Mouse (Mus musculus) liver, embryonic 14.5 days (tissue): ENCODE results near the gene Tmem258. TPM values are rescaled to one million over a fixed set of nuclear protein-coding genes. Genes with fewer than 3 reads are reported as not detected.

Source experiments
- ATAC-seq: fragments of 200-750 bp; cut with Nextera tagmentation; 2 replicates; pipeline ENCODE4 v1.8.0; 2017; ENCODE audit warnings: moderate number of reproducible peaks, mild to moderate bottlenecking, moderate library complexity; ENCODE audit not compliant: insufficient read depth
- DNase-seq, 3 experiments: peaks; one replicate each; pipeline ENCODE4 v3.0.0-alpha.2; 2012 to 2013; ENCODE audit warnings: low read depth in 3 of 3, low spot score in 3 of 3
- H3K27ac ChIP-seq: fragments of 300-500 bp; sonication (generic); 2 replicates; pipeline ENCODE4 v1.5.1; 2014; ENCODE audit warnings: moderate library complexity, mild to moderate bottlenecking, control low read depth, inconsistent platforms
- H3K27me3 ChIP-seq: fragments of 300-500 bp; sonication (generic); 2 replicates; pipeline ENCODE4 v1.6.1; 2014; ENCODE audit warnings: mild to moderate bottlenecking, low read length, moderate library complexity; ENCODE audit not compliant: control insufficient read depth, insufficient read depth
- H3K36me3 ChIP-seq: fragments of 300-500 bp; sonication (generic); replicated peaks from 2 replicates; pipeline ENCODE4 v1.6.1; 2014; ENCODE audit warnings: low read depth; ENCODE audit not compliant: control insufficient read depth, insufficient read depth
- H3K4me1 ChIP-seq, 2 experiments: fragments of 200-500 bp in 1 of 2; fragments of 300-500 bp in 1 of 2; sonication (generic) in 1 of 2; replicated peaks; 2 replicates each; pipeline ENCODE4 v1.6.1; 2012 to 2014; ENCODE audit warnings: antibody characterized with exemption in 1 of 2, inconsistent platforms in 1 of 2, low read length in 1 of 2; ENCODE audit not compliant: control insufficient read depth in 2 of 2, insufficient read depth in 2 of 2
- H3K4me2 ChIP-seq: fragments of 300-500 bp; sonication (generic); 2 replicates; pipeline ENCODE4 v1.6.1; 2014; ENCODE audit warnings: low read depth, mild to moderate bottlenecking, control low read depth, moderate library complexity
- H3K4me3 ChIP-seq, 2 experiments: fragments of 200-500 bp in 1 of 2; fragments of 300-500 bp in 1 of 2; sonication (generic) in 1 of 2; 2 replicates each; pipeline ENCODE4 v1.5.1; 2012 to 2014; ENCODE audit warnings: low read depth in 2 of 2, low read length in 2 of 2, mild to moderate bottlenecking in 2 of 2, control low read depth in 1 of 2, inconsistent platforms in 1 of 2, moderate library complexity in 1 of 2; ENCODE audit not compliant: insufficient read depth in 1 of 2
- H3K9ac ChIP-seq: fragments of 300-500 bp; sonication (generic); replicated peaks from 2 replicates; pipeline ENCODE4 v1.6.1; 2014; ENCODE audit warnings: mild to moderate bottlenecking, control low read depth, moderate library complexity
- H3K9me3 ChIP-seq: fragments of 300-500 bp; sonication (generic); 2 replicates; pipeline ENCODE4 v1.6.1; 2016; ENCODE audit warnings: low read length, mixed read lengths; ENCODE audit not compliant: control insufficient read depth
- CTCF ChIP-seq: IDR thresholded peaks from 2 replicates; pipeline ENCODE4 v1.5.1; 2016; ENCODE audit warnings: antibody characterized with exemption, low read depth, control low read depth
- EP300 ChIP-seq: IDR thresholded peaks from 2 replicates; pipeline ENCODE4 v1.6.1; 2016; ENCODE audit warnings: antibody characterized with exemption, low read depth
- WGBS: fragments of 180-500 bp; shearing (Covaris S2); extraction: QIAGEN DNeasy Blood & Tissue Kit; methylation state at CpG from one replicate; pipeline ENCODE4 v1.1.7; 2014; ENCODE audit not compliant: insufficient replicate concordance; 5-methylcytosine and 5-hydroxymethylcytosine counted together
- polyA plus RNA-seq, 2 experiments: library from polyadenylated mRNA; depleted of rRNA in 1 of 2; stranded (reverse) in 1 of 2; unstranded in 1 of 2; fragments of >200 nt; fragmentation: Nextera tagmentation in 1 of 2; extraction: Ambion mirVana in 1 of 2; gene quantifications; 2 replicates each; pipeline versions ENCODE4 v1.2.1 to v1.2.3; 2012 to 2014

Tmem258 gene
- polyA plus RNA-seq, 2 experiments, result 78.6 to 402 TPM

GRCm38 (mm10) chr19:10204616-10205001, 795 bp downstream of the Tmem258 start:
- peaks cover 38% of the 10 kb centered on the region for H3K36me3 ChIP-seq
- peak; percentile 66 to 69 (median 66) for DNase-seq
- no peaks in the 10 kb centered on the region for H3K9me3 ChIP-seq

GRCm38 (mm10) chr19:10205051-10205450, 1.2 kb downstream of the Tmem258 start:
- peaks cover 33% of the 10 kb centered on the region for H3K36me3 ChIP-seq
- peak overlapping the region; percentile 99; the same call in 1 of the 2 replicates for H3K9ac ChIP-seq
- peak overlapping the region; percentile 71 to 99; a peak in 3 of 4 replicates for H3K4me3 ChIP-seq
- no peaks in the 10 kb centered on the region for H3K27me3 ChIP-seq
- WGBS, result 59% methylated on average over 6 of the region's 6 CpGs
- DNase-seq, result no peak
- no peaks in the 10 kb centered on the region for H3K9me3 ChIP-seq
- no peak for ATAC-seq
- H3K4me1 ChIP-seq, result peaks cover 10 to 12% of the 10 kb centered on the region in 2 experiments
- TF ChIP-seq EP300 (no peak), CTCF (no peak)
- H3K4me2 ChIP-seq, result peak overlapping the region; percentile 99
- peak overlapping the region; percentile 94; the same call in 1 of the 2 replicates for H3K27ac ChIP-seq

More at GRCm38 (mm10) chr19:10204616-10205001, 795 bp downstream of the Tmem258 start:
- Histone ChIP-seq H3K9ac (peak overlapping the region; percentile 99), H3K4me1 (peaks cover 10 to 12% of the 10 kb centered on the region in 2 experiments), H3K4me2 (peak overlapping the region; percentile 99), H3K27ac (peak overlapping the region; percentile 94), H3K27me3 (no peaks in the 10 kb centered on the region), H3K4me3 (peak overlapping the region; percentile 71 to 99)
- ATAC-seq, result peak; percentile 32; the same call in 1 of the 2 replicates
- under 1% methylated on average over 5 of the region's 5 CpGs for whole genome bisulfite sequencing
- TF ChIP-seq EP300, result no peak
- peak; percentile 59 for TF ChIP-seq CTCF

GRCm38 (mm10) chr19:10208851-10209250, 5.0 kb downstream of the Tmem258 start:
- no peak for TF ChIP-seq CTCF
- no peak for TF ChIP-seq EP300
- no peaks in the 10 kb centered on the region for H3K9me3 ChIP-seq
- 66% methylated on average over 3 of the region's 3 CpGs for WGBS
- H3K4me2 ChIP-seq, result no peak overlapping the region
- H3K9ac ChIP-seq, result no peak overlapping the region
- ATAC-seq (no peak), DNase-seq (no peak)
- H3K4me1 ChIP-seq, result peaks cover 4 to 6% of the 10 kb centered on the region in 2 experiments; a peak in 1 of 4 replicates
- no peaks in the 10 kb centered on the region for H3K27me3 ChIP-seq
- H3K27ac ChIP-seq, result no peak overlapping the region
- peaks cover 12% of the 10 kb centered on the region for H3K36me3 ChIP-seq
- no peak overlapping the region for H3K4me3 ChIP-seq

- no peak; the same call in 1 of the 2 replicates for ATAC-seq
- 45% methylated on average over 4 of the region's 4 CpGs for WGBS
- H3K4me1 ChIP-seq, result no peaks in the 10 kb centered on the region
- TF ChIP-seq EP300, result no peak
- no peak for TF ChIP-seq CTCF
- no peak overlapping the region for H3K4me3 ChIP-seq
- no peak overlapping the region for H3K27ac ChIP-seq
- DNase-seq, result peak in 1 of 3 experiments; percentile 7
- H3K9me3 ChIP-seq, result no peaks in the 10 kb centered on the region
- H3K9ac ChIP-seq, result no peak overlapping the region
- H3K4me2 ChIP-seq, result no peak overlapping the region
- peaks cover 12% of the 10 kb centered on the region for H3K36me3 ChIP-seq
- no peaks in the 10 kb centered on the region for H3K27me3 ChIP-seq
Observed at GRCm38 (mm10) chr19:10210885-10211284, 7.1 kb downstream of the Tmem258 start.

GRCm38 (mm10) chr19:10213796-10214471, 10.1 kb downstream of the Tmem258 start:
- H3K27ac ChIP-seq, result no peak overlapping the region
- WGBS, result 73% methylated on average over 10 of the region's 10 CpGs
- no peak overlapping the region for H3K4me2 ChIP-seq
- H3K4me1 ChIP-seq, result no peaks in the 10 kb centered on the region
- no peaks in the 10 kb centered on the region for H3K9me3 ChIP-seq
- H3K9ac ChIP-seq, result no peak overlapping the region
- H3K36me3 ChIP-seq, result no peaks in the 10 kb centered on the region; the same call in 1 of the 2 replicates
- H3K4me3 ChIP-seq, result no peak overlapping the region
- DNase-seq (no peak), ATAC-seq (no peak)
- TF ChIP-seq EP300 (no peak), CTCF (no peak)
- no peaks in the 10 kb centered on the region for H3K27me3 ChIP-seq
